Mouse (Mus musculus): Measurements from ENCODE around the gene Wasf3.

GRCm38 (mm10) chr5:146466663-146467062 is 81.9 kb downstream of the Wasf3 start:
- no peak for TF ChIP-seq EP300 (optimal IDR thresholded peaks at IDR 0.05)
- TF ChIP-seq CTCF (IDR thresholded peaks at IDR 0.05; ENCODE audit: low read depth) = no peak

All from stomach, postnatal 0 days (tissue).